Mouse (Mus musculus) activated CD4-positive, CD25-positive, alpha-beta regulatory T cell, adult 4 months (primary cell): ENCODE measurements around the gene Igsf21. TPM values are rescaled to one million over a fixed set of nuclear protein-coding genes. Genes with fewer than 3 reads are reported as not detected.

ENCODE experiments used
- ATAC-seq: one replicate; pipeline ENCODE4 v1.8.0; 2017
- polyA plus RNA-seq, 2 experiments: library from polyadenylated mRNA; unstranded; fragments of 100-300 nt; shearing (Covaris generic); gene quantifications; one replicate each; pipeline ENCODE4 v1.2.1; 2017

Igsf21 gene
- polyA plus RNA-seq, 2 experiments from 2014 or later: not detected

DNA sequence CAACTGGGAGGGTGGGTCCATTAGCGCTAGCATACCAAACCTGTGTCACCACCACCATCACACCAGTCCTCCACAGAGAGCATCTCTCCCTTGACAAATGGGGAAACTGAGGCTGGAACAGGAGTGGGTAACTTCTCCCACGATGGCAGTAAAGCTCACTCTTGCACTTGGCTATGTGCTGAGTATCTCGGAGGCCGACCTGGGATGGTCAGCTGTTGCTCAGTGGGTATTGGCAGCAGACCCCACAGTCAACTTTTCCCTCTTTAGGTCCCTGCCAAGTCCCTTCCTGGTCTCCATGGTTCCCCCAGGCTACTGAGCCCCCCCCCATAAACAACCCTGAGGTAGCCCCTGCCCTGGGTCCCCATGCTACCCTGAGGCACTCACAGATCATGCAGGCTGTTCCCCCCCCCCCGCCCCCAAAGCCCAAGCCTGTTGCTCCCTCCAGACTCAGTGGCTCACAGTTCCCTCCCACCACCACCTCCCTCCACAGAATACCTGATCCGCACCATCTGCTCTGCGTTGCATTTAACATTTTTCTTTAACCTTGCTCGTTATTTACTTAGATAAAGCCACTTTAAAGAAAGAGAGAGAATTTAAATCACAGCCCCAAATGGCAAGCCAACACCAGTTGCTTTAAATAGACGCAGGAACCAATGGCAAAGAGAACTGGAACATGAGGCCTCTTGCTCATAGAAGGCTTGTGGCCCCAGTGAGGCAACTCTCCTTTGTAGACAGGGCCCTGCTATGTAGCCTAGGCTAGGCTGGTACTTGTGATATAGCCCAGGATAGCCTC lies 11.0 kb downstream of the Igsf21 start:
- no peak for ATAC-seq

DNA sequence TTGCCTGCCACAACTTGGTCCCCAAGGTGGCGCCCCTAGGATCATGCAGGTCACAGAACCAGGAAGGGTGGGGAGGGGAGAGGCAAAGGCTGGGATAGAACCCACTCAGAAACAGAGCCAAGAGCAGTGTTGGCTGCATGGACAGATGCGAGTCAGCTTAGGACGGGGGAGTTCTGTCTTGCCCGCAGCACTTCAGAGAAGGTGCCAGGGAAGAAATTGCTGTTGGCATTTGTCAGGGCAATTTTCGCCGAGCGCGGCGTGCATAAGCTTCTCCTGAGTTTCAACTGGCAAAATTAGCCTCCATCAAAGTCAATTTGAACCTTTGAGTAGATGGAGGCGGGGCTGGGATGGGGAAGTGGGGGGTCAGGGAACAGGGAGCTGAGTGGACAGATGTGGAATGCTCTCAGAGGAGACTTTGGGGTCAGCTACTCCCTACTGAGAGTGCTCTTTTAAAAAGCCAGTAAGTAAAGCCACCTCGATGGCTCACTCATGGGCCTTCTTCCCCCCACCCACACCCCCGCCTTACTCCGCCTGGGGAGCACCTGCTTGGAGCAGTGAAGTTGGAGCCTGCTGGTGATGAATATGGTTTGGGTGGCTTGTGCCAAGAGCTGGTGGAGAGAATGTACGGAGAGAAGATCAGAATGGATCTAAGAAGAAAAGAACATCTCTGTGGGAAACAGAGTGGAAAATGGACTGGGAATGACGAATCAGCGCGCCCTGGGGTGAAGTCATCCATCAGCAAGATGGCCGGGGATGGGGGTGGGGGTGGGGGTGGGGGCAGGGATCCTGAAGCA lies 12.0 kb downstream of the Igsf21 start:
- no peak for ATAC-seq

DNA sequence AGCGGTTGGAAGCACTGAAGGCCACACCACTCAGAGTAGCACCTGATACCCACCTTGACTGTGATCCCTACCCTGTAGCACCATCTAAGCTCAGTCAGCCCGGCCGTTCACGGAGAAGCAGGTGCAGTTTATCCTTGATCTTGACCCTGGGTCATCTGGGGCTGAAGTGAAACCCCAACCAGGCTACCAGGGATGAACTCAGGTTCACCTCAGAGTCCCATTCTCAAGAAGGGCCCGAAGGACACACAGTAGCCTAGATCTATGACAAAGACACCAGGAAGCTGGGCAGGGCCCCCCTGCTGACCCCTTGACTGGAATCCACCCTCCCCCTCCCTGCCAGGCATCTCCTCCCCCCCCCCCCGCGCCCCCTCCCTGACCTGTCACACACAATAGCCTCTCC lies 18.7 kb downstream of the Igsf21 start:
- no peak for ATAC-seq

DNA sequence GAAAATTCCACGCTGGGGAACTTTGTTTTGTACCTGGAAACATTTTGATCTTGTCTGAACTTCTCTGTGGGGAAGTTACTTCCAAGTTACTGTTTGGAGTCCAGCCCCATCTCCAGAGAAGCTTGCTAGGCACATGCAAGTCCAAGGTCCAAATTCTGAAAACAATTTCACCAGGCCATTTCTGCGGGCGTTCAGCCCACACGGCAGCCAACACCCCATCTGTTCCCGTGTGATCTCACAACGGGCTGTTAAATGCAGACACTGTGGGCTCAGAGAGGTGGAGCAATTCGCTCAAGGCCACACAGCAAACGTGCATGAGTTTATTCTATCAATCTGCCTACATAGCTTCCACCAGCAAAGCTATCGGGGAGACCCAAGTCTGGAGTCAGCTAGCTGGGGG lies 21.4 kb downstream of the Igsf21 start:
- no peak for ATAC-seq

DNA sequence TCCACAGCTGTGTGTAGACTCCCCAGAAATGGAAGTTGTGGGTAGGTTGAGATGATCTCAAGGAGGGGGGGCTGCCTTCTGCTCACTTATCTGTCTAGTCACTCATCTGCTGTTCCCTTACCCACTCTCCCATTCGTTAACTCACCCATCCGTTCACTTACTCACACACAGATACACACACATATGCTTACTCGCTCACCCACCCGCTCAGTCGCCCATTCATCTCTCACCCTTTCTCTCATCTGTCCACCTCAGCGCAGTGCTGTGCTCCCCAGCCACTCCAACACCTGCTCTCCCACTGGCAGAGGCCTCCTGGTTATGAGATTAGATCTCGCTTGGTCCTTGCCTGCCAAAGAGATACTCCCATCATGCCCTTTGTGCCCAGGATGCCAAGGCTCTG lies 22.1 kb downstream of the Igsf21 start:
- no peak for ATAC-seq

DNA sequence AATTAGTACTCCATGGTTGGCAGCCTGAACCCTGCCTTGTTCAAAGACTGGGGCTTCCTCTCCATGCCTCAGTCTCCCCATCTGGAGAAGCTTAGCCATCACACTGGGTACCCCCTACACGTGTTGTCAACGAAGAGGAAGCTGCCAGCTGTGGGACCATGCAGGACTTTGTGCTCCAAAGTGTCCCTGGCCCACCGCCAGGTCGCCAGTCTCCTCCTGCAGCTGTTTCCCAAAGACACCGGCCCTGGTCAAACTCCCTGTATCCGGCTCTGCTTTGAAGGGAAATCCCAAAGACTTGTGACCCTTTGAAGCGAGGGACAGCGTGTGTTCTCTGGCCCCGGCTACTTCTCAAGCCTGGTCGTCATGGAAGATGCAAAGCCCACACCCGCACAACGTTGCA lies 23.5 kb downstream of the Igsf21 start:
- ATAC-seq: no peak

DNA sequence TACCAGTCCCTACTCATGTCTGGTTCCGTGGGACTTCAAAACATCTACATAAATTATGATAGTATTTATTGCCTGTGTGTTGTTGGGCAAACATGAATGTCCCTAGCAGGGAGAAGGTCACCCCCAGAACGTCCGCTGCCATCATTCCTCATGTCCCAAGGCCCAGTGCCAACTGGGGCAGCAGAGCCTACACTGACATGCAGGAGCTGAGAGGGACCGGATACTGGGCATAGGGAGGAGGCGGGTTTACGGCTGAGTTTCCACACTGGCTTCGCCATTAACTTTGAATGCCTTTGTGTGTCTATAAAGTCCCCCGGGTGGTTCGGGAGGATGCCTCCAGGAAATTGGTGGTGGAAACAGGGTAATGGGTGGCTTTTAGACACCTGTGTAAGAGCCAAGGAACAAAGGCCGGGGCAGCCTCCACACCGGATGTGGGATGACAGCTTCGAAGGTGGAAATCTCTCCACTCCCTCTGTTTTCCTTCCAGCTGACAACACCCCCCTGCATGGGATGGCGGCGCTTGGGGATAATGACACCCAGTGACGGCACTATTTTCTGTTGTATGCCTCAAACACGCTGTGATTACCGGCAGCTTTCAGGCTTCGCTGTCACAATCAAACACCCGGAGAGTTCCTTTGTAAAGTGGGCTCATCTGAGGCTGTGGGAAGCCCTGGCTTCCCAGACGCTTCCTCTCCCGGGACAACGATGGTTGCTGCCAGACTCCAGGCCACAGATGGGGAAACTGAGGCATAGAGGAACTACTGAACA lies 26.1 kb downstream of the Igsf21 start:
- no peak for ATAC-seq

DNA sequence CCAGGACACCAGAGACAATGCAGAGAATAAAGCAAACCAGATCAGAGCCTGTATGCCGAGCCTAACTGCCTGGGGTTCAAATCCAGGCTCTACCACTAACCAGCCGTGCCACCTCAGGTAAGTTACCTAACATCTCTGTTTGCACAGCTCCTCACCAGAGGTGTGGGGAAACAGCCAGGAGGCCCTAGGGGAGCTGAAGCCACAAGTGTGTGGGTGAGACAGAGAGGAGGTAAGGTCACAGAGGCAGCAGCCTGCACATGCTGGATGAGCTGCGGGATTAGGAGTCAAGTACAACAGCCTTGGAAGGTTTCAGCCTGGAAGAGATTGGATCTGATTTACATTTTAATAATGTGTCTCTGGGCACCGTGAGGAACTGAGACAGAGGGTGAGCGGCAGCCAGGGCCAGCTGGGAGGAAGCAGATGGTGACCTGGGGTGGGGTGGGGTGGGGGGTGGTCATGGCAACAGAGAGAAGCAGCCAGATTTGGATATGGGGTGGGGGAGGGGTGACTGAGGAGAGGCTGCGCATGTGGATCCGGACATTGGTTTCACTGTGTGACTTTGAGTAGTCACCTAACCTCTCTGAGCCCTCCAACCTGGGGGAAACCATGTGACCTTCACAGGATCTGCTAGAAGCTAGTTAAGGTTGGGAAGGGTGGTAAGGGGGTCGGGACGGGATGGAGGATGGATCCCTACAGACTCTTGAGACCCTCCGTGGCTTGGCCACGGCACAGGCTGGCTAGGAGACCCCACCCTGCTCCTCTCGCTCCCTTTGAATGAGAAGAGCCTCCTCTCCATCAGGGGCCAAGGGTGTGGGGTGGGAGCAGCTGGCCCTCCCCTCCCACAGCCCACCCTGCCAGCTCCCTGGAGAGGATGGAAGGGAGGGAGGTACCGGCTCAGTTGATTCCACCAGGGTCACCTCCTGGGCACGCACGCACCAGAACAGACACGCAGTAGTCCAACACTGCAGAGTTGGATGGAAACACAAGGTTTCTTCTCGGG lies 27.4 kb downstream of the Igsf21 start:
- no peak for ATAC-seq

DNA sequence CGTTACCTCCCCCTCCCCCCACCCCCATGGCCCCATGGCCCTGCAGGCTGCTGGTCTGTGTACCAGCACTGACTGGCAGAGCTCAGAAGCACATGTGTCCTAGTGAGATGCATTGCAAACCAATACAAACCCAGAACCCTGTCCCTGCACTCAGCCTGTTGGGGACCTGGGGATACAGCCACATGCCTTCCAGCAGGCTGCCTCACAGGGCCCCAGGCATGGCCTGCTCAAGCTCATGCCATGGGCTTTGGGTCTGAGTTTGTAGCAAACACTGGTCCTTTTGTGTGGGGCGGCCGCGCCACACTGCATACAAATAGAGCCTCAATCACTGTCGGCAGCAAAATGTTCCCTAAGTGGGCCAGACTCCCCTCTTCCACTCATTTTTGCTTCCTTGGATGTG lies 28.2 kb downstream of the Igsf21 start:
- no peak for ATAC-seq

DNA sequence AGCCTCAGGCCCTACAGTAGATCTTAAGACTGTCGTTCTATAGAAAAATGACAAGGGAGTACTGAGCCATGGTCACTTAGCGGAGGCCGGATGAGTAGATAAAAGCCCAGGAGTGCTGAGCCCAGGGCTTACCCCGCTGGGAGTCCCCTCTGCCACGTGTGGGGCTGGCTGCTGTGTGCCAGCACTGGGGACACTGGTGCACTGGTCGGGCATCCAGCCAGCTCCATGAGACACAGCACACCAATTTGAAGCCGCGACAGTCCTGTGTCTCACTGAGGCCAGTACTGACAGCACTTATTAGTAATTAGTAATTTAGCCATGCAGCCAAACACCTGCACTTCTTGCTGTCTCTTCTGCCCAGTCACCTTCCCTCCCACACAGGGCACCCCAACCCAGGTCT lies 28.6 kb downstream of the Igsf21 start:
- ATAC-seq: no peak

DNA sequence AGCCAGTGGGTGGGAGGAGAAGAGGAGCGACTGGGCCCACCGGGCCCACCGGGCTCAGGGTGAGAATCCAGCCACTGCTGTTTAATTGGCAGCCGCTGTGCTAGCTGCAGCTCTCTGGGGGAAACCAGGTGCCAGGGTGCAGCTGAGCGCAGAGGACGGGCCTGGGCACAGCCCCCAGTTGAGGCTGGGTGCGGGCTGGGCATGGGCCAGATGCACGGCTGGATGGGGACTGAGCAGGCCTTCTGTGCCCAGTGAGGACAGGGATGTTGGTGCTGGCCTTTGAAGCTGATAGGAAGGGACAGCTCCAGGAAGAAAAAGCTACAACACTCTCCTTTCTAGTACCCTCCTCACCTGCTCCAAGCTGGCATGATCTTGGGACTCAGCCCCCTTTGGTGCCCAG lies 30.5 kb downstream of the Igsf21 start:
- no peak for ATAC-seq

DNA sequence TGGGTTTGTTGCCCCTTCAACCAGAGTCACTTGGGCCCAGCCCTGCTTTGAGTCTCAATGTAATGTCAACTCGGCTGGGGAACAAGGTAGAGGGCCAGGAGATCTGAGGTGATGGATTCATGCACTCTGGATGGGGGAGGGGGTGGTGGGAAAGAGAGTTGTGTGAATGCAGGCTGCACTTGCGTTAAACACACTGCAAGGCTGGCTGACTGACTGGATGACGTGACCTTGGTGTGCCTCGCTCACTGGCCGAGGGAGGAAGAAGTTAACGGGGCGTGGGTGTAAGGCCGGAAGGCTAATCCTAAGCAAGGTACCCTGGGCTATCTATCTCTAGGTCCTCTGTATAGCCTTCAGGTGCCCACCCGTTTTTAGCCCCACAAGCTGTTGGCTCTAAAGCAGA lies 31.4 kb downstream of the Igsf21 start:
- no peak for ATAC-seq

DNA sequence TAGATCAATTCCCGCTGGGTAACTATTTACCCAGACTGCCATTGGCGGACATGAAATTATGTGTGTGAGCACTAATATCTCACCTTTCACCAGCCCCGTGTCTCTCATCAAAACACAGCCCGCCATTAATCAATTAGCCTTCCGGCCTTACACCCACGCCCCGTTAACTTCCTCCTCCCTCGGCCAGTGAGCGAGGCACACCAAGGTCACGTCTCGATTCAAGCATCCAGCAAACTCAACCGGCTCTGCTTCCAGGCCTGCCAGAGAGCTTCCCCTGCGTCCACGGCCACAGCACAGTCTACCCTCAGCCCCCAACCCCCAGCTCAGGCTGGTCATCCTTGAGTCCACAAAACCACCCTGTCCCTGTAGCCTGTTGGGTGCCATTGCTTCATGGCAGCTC lies 32.2 kb downstream of the Igsf21 start:
- ATAC-seq: no peak

DNA sequence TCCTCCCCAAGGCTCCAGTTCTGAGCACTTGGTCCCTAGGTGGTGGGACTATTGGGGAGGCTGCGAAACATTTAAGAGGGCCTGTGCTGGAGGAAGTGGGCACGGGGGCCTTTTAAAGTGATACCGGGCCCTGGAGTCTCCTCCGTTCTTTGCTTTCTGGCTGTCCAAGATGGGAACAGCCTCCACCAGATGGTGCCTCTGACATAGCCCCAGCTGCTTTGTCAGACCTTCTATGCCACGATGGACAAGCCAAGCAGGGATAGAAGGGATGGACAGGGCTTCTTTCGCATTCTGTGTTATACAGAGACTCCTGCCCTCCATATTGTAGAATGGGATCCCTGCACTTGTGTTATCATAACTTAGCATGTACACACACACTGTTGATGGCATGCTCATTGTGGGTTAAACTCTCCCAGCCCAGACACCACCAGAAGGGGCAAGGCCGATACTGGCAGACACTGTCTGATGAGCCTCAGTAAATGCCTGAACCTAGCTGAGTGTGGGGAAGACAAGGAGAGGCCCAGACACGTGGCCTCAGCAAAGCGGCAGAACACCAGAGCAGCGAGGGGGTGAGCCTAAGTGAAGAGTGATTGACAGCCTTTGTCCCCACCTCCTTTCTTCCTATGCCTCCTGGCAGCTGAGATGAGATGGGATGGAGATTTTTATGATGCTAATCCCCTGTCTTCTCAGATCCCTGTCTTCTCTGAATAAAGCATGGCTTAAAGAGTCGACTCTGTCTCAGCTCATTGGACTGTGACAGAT lies 36.3 kb downstream of the Igsf21 start:
- no peak for ATAC-seq

DNA sequence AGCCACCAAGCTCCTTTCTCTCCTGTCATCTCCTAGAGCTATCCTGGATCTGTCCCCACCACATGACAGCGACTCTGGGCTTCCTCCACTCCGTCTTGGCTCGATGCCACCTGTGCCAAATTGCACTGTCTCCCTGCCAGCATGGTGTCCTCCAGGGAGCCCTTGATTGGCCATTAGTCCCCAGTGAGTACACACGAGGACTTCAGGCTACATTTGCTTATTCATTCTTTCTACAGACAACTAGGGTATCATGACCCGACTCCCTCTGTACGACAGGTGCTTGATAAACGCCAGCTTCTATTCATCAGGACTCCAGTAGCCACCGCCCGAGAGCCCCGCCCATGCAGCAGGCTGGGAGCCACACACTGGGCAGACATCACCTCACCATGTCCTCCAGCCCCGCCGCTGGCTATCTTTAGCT lies 40.8 kb downstream of the Igsf21 start:
- ATAC-seq: no peak

DNA sequence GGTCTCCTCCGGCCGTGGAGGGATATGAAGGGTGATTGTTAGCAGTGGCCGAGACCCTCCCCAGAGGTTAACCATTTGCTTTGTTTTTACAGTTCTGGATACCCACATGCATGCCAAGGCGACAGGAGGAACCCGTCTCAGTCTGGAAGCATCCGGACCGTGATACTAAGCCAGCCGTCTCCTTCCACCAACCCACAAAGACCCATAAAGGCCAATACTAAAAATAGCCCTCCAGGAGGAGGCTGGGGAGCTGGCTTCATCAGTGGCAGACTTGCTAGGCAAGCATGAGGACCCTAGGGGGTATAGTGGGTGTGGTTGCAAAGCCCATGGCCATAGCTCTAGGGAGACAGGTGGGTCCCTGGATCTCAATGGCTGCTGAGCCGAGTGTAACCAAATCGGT lies 41.8 kb downstream of the Igsf21 start:
- ATAC-seq: no peak

DNA sequence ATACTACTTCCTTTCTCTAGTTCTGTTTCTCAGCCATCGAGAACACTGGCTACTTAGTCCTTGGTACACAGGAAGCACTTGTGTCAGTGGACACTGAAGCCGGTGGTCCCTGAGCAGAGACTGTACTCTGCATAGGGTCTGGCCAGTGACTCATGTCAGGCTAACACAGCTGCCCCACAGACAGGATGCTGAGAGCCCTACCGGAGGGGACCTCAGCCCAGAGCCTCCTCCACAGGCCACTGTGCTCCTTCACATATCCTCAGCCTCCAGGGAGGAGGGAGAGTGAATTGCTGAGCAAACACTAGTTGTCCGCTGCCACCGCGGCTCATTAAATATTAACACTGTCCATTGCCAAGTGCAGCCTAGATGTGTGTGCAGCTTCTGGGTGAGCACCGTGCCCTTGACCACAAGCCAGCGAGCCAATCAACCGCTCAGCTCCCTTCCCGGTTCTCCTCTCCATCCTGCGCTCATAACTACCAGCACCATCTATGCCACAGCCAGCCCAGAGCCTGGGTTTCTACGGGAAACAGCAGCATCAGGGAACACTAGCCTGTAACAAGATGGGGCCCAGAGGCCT lies 42.8 kb downstream of the Igsf21 start:
- no peak for ATAC-seq

DNA sequence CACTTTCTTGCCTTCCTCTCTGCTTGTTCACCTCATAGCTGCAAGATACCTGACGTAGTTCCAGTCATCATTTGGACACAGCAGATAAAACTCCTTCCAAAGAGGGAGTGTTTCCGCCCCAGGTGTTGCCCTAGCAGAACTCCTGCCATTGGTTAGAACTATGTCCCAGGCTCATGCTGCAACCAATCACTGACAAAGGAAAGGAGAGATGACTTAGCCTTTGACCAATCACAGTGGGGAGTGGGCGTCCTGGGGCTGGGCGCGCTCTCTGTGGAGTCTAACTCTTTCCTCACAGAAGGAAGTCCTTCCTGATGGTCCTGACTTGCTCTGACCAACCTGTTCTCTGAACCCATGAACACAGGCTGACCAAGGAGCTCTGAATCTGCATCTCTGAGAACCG lies 44.4 kb downstream of the Igsf21 start:
- no peak for ATAC-seq

DNA sequence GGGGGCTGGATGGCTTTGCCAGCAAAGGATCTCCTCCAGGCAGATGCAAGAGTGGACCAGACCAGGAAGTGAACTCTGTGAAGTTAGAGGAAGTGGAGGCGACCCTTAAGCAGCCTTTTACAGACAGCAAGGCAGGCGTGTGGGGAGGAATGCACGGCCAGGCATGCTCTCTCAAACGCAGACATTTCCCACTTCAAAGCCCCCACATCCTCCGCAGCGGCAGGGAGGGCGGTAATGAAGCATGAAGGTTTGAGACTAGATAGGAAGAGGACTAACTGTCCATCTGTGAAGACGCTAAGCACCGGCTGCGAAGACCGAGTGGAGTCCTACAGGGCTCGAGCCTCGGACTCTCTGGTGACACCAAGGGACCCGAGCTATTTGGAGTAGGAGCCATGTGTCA lies 46.3 kb downstream of the Igsf21 start:
- ATAC-seq: no peak

DNA sequence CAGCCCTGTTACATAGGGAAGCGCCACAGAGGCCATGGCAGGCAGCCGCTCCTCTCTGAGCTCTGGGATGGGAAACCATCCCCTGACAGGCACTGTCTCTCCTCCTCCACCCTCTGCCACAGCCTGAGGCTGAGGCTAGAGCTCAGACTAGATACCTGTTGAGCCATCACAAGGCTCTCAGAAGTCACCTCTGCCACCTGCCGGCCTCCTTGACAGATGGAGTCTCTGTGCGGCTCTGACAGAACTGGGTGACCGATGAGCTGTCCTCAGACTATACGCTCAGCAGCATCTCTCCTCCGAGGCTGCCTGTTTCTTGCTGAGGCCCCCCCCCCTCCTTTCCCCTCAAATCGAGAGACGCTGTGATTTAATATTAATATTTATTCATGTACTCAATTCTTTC lies 49.9 kb downstream of the Igsf21 start:
- ATAC-seq: no peak
